Mouse (Mus musculus): ENCODE results near the gene Mogs. TPM values are rescaled to one million over a fixed set of nuclear protein-coding genes. Genes with fewer than 3 reads are reported as not detected.

Gene Mogs
- 2.2 and 2.6 TPM in 2 replicates for polyA plus RNA-seq (2021; fragmentation: Nextera tagmentation)
- long read RNA-seq, experiment 1, partial matches to known transcripts, result 9 of 9 reads
- long read RNA-seq, experiment 1, other reads (novel, unspliced or antisense), result 0 of 9 reads
- long read RNA-seq, experiment 2, partial matches to known transcripts, result 2 of 6 reads
- long read RNA-seq, experiment 2, other reads (novel, unspliced or antisense), result 3 of 6 reads

GRCm38 (mm10) chr6:83115011-83115671 lies at the start of gene Mogs:
Gene Mogs, plus strand, starts transcription at chr6:83115496.

GRCm38 (mm10) chr6:83070247-83070310 lies 45.2 kb upstream of the Mogs start, which contains the start of gene Tlx2:
Gene Tlx2, minus strand, starts transcription at chr6:83070293.

GRCm38 (mm10) chr6:83077630-83078323 lies 37.5 kb upstream of the Mogs start, which contains the start of gene Pcgf1:
Gene Pcgf1, plus strand, starts transcription at chr6:83077869.

GRCm38 (mm10) chr6:83086121-83087035 lies 28.9 kb upstream of the Mogs start, which contains the start of gene Lbx2:
Gene Lbx2, plus strand, starts transcription at chr6:83086367.

GRCm38 (mm10) chr6:83101316-83101687 lies 14.0 kb upstream of the Mogs start, which contains the start of the genes Ccdc142 and Gm42688:
Gene Ccdc142, plus strand, starts transcription at chr6:83101601.
Gene Gm42688, plus strand, starts transcription at chr6:83101617.

GRCm38 (mm10) chr6:83108762-83109668 lies 6.3 kb upstream of the Mogs start, which contains the start of gene Mrpl53:
Gene Mrpl53, plus strand, starts transcription at chr6:83109040.

GRCm38 (mm10) chr6:83120930-83121862 lies 5.9 kb downstream of the Mogs start, which contains the start of gene Wbp1:
Gene Wbp1, minus strand, starts transcription at chr6:83121559.

GRCm38 (mm10) chr6:83125331-83125730 lies 10.0 kb downstream of the Mogs start, which contains the start of gene Ino80b:
Gene Ino80b, minus strand, starts transcription at chr6:83125431.

GRCm38 (mm10) chr6:83134951-83135513 lies 19.7 kb downstream of the Mogs start, which contains the start of gene Rtkn:
Gene Rtkn, plus strand, starts transcription at chr6:83135463.

GRCm38 (mm10) chr6:83156259-83156684 lies 41.0 kb downstream of the Mogs start, which contains the start of the genes Wdr54 and 1700003E16Rik:
Gene Wdr54, minus strand, starts transcription at chr6:83156397.
Gene 1700003E16Rik, plus strand, starts transcription at chr6:83156404.

GRCm38 (mm10) chr6:83165607-83166242 lies 50.4 kb downstream of the Mogs start, which contains the start of gene Dctn1:
Gene Dctn1, plus strand, starts transcription at chr6:83165920.

Other genes with a start within 250 kb of the Mogs start
- 11.5 and 14.3 TPM in 2 replicates for gene Sema4f, start 175.7 kb upstream of the Mogs start, polyA plus RNA-seq (2021; fragmentation: Nextera tagmentation)
- not detected in 2 replicates for gene M1ap, start 168.6 kb upstream of the Mogs start, polyA plus RNA-seq (2021; fragmentation: Nextera tagmentation)
- 0.92 and 1.0 TPM in 2 replicates for gene Dok1, start 82.0 kb upstream of the Mogs start, polyA plus RNA-seq (2021; fragmentation: Nextera tagmentation)
- 1.4 and 1.7 TPM in 2 replicates for gene Loxl3, start 81.3 kb upstream of the Mogs start, polyA plus RNA-seq (2021; fragmentation: Nextera tagmentation)
- 64.0 and 107 TPM in 2 replicates for gene Aup1, start 61.0 kb upstream of the Mogs start, polyA plus RNA-seq (2021; fragmentation: Nextera tagmentation)
- 36.7 and 40.7 TPM in 2 replicates for gene Htra2, start 60.2 kb upstream of the Mogs start, polyA plus RNA-seq (2021; fragmentation: Nextera tagmentation)
- gene Dqx1, start 57.7 kb upstream of the Mogs start, polyA plus RNA-seq (2021; fragmentation: Nextera tagmentation), result 0.17 and 0.24 TPM in 2 replicates
- not detected in 2 replicates for gene Tlx2, start 45.2 kb upstream of the Mogs start, polyA plus RNA-seq (2021; fragmentation: Nextera tagmentation)
- 23.7 and 26.7 TPM in 2 replicates for gene Pcgf1, start 37.6 kb upstream of the Mogs start, polyA plus RNA-seq (2021; fragmentation: Nextera tagmentation)
- gene Lbx2, start 29.1 kb upstream of the Mogs start, polyA plus RNA-seq (2021; fragmentation: Nextera tagmentation), result 0.90 and 1.2 TPM in 2 replicates
- 1.0 and 1.5 TPM in 2 replicates for gene Ccdc142, start 13.9 kb upstream of the Mogs start, polyA plus RNA-seq (2021; fragmentation: Nextera tagmentation)
- 0.87 and 1.2 TPM in 2 replicates for gene Gm42688, start 13.9 kb upstream of the Mogs start, polyA plus RNA-seq (2021; fragmentation: Nextera tagmentation)
- gene Mrpl53, start 6.5 kb upstream of the Mogs start, polyA plus RNA-seq (2021; fragmentation: Nextera tagmentation), result 149 and 168 TPM in 2 replicates
- 21.8 and 51.8 TPM in 2 replicates for gene Wbp1, start 6.1 kb downstream of the Mogs start, polyA plus RNA-seq (2021; fragmentation: Nextera tagmentation)
- 8.2 and 23.6 TPM in 2 replicates for gene Ino80b, start 9.9 kb downstream of the Mogs start, polyA plus RNA-seq (2021; fragmentation: Nextera tagmentation)
- gene Rtkn, start 20.0 kb downstream of the Mogs start, polyA plus RNA-seq (2021; fragmentation: Nextera tagmentation), result 67.3 and 68.0 TPM in 2 replicates
- 23.3 and 39.1 TPM in 2 replicates for gene Wdr54, start 40.9 kb downstream of the Mogs start, polyA plus RNA-seq (2021; fragmentation: Nextera tagmentation)
- 28.6 and 44.3 TPM in 2 replicates for gene 1700003E16Rik, start 40.9 kb downstream of the Mogs start, polyA plus RNA-seq (2021; fragmentation: Nextera tagmentation)
- gene Dctn1, start 50.4 kb downstream of the Mogs start, polyA plus RNA-seq (2021; fragmentation: Nextera tagmentation), result 113 and 119 TPM in 2 replicates
- 0.13 TPM in 1 of 2 replicates, not detected in the other for gene Slc4a5, start 104.3 kb downstream of the Mogs start, polyA plus RNA-seq (2021; fragmentation: Nextera tagmentation)
- 14.2 and 17.4 TPM in 2 replicates for gene Mthfd2, start 210.4 kb downstream of the Mogs start, polyA plus RNA-seq (2021; fragmentation: Nextera tagmentation)
- gene Mob1a, start 210.5 kb downstream of the Mogs start, polyA plus RNA-seq (2021; fragmentation: Nextera tagmentation), result 13.1 and 25.9 TPM in 2 replicates
- gene Bola3, start 233.7 kb downstream of the Mogs start, polyA plus RNA-seq (2021; fragmentation: Nextera tagmentation), result 228 and 281 TPM in 2 replicates